Mouse (Mus musculus) heart, adult 9 months (tissue): ENCODE results near the gene Pcif1.
"Not testable (repeated sequence)": the region's sequence is repeated elsewhere in the genome, so short reads cannot be mapped to it uniquely, and the experiment has no call there.

ENCODE experiments used
- DNase-seq, 2 experiments: peaks; one replicate each; pipeline ENCODE4 v3.0.0; 2022; ENCODE audit warnings: low spot score in 2 of 2

Gene Pcif1

GRCm38 (mm10) chr2:164866741-164867551, 12.2 kb upstream of the Pcif1 start:
- peak; percentile 90 to 92 for DNase-seq

- no peak for DNase-seq
These were observed 11.5 kb upstream of the Pcif1 start for GRCm38 (mm10) chr2:164867566-164867965.

- DNase-seq: no peak
These were observed 10.6 kb upstream of the Pcif1 start for GRCm38 (mm10) chr2:164868491-164868890.

GRCm38 (mm10) chr2:164871602-164872303, 7.4 kb upstream of the Pcif1 start:
- DNase-seq: no peak

- DNase-seq: no peak
These were observed 5.5 kb upstream of the Pcif1 start for GRCm38 (mm10) chr2:164873621-164874020.

GRCm38 (mm10) chr2:164874239-164874769, 4.8 kb upstream of the Pcif1 start:
- DNase-seq: peak; percentile 79 to 89

- not testable (repeated sequence) for DNase-seq
These were observed 3.5 kb upstream of the Pcif1 start for GRCm38 (mm10) chr2:164875648-164876047.

- not testable (repeated sequence) for DNase-seq
These were observed 1.5 kb upstream of the Pcif1 start for GRCm38 (mm10) chr2:164877376-164878215.

GRCm38 (mm10) chr2:164878509-164879227, 436 bp upstream of the Pcif1 start:
- peak; percentile 69 to 70 for DNase-seq

GRCm38 (mm10) chr2:164879568-164880277, 619 bp downstream of the Pcif1 start:
- peak; percentile 95 to 96 for DNase-seq

GRCm38 (mm10) chr2:164882619-164883018, 3.5 kb downstream of the Pcif1 start:
- no peak for DNase-seq

- peak in 1 of 2 experiments; percentile 54 for DNase-seq
These were observed 6.7 kb downstream of the Pcif1 start for GRCm38 (mm10) chr2:164885788-164886187.

GRCm38 (mm10) chr2:164886617-164887016, 7.5 kb downstream of the Pcif1 start:
- DNase-seq: no peak

- no peak for DNase-seq
These were observed 9.9 kb downstream of the Pcif1 start for GRCm38 (mm10) chr2:164888996-164889395.

- no peak for DNase-seq
These were observed 10.9 kb downstream of the Pcif1 start for GRCm38 (mm10) chr2:164889960-164890359.

- DNase-seq: no peak
These were observed 11.4 kb downstream of the Pcif1 start for GRCm38 (mm10) chr2:164890411-164891049.

- DNase-seq: no peak
These were observed 12.1 kb downstream of the Pcif1 start for GRCm38 (mm10) chr2:164891056-164891834.

- peak in 1 of 2 experiments; percentile 46 for DNase-seq
These were observed 13.0 kb downstream of the Pcif1 start for GRCm38 (mm10) chr2:164891908-164892695.
